Mouse (Mus musculus) MEL (cell line): ENCODE data around the gene Katnb1. TPM values are rescaled to one million over a fixed set of nuclear protein-coding genes. Genes with fewer than 3 reads are reported as not detected.

Source experiments
- DNase-seq: peaks from one replicate; pipeline ENCODE4 v3.0.0; 2011; ENCODE audit warnings: low read depth, low spot score
- H3K27ac ChIP-seq: 2 replicates; pipeline ENCODE4 v1.5.1; 2012; ENCODE audit warnings: low read depth, mild to moderate bottlenecking, control low read depth, low read length, moderate library complexity; ENCODE audit not compliant: control insufficient read depth
- H3K27me3 ChIP-seq, 2 experiments: fragments of 150-350 bp in 1 of 2; sonication (generic) in 1 of 2; 2 replicates each; pipeline ENCODE4 v1.6.1; 2012; ENCODE audit warnings: low read length in 2 of 2, mild to moderate bottlenecking in 2 of 2, improper control_type of control experiment in 1 of 2, moderate library complexity in 1 of 2; ENCODE audit not compliant: insufficient read depth in 2 of 2, control insufficient read depth in 1 of 2
- H3K36me3 ChIP-seq, 2 experiments: 2 replicates each; pipeline ENCODE4 v1.6.1; 2012 to 2014; ENCODE audit warnings: low read length in 2 of 2, improper control_type of control experiment in 1 of 2, inconsistent platforms in 1 of 2, mild to moderate bottlenecking in 1 of 2; ENCODE audit not compliant: insufficient read depth in 2 of 2, control insufficient read depth in 1 of 2
- H3K4me1 ChIP-seq, 2 experiments: fragments of 150-350 bp in 1 of 2; sonication (generic) in 1 of 2; 2 replicates each; pipeline ENCODE4 v1.6.1; 2012; ENCODE audit warnings: low read length in 2 of 2, improper control_type of control experiment in 1 of 2, mild to moderate bottlenecking in 1 of 2; ENCODE audit not compliant: insufficient read depth in 2 of 2, control insufficient read depth in 1 of 2
- H3K4me3 ChIP-seq, 2 experiments: fragments of 150-350 bp in 1 of 2; sonication (generic) in 1 of 2; 2 replicates each; pipeline ENCODE4 v1.5.1; 2012; ENCODE audit warnings: low read depth in 2 of 2, low read length in 2 of 2, mild to moderate bottlenecking in 2 of 2, moderate library complexity in 2 of 2, control low read depth in 1 of 2, improper control_type of control experiment in 1 of 2; ENCODE audit not compliant: control insufficient read depth in 1 of 2, insufficient read depth in 1 of 2
- H3K79me2 ChIP-seq: 2 replicates; pipeline ENCODE4 v1.6.1; 2012; ENCODE audit warnings: mild to moderate bottlenecking, low read length, moderate library complexity; ENCODE audit not compliant: control insufficient read depth, poor library complexity, insufficient read depth
- H3K9ac ChIP-seq: 2 replicates; pipeline ENCODE4 v1.6.1; 2012; ENCODE audit warnings: low read depth, mild to moderate bottlenecking, control low read depth, low read length, moderate library complexity; ENCODE audit not compliant: control insufficient read depth, poor library complexity, severe bottlenecking
- H3K9me3 ChIP-seq: fragments of 150-350 bp; sonication (generic); replicated peaks from 2 replicates; pipeline ENCODE4 v1.6.1; 2012; ENCODE audit warnings: mild to moderate bottlenecking, low read length, improper control_type of control experiment, moderate library complexity; ENCODE audit not compliant: insufficient read depth
- CHD1 ChIP-seq: IDR thresholded peaks from 2 replicates; pipeline ENCODE4 v1.6.1; 2012; ENCODE audit warnings: low read depth, mild to moderate bottlenecking, inconsistent platforms, low read length, improper control_type of control experiment
- CTCF ChIP-seq, 3 experiments: IDR thresholded peaks in 2 of 3; conservative IDR thresholded peaks in 1 of 3; 2 replicates each; pipeline ENCODE4 v1.5.1; 2011 to 2012; ENCODE audit warnings: low read length in 3 of 3, low read depth in 2 of 3, mild to moderate bottlenecking in 2 of 3, improper control_type of control experiment in 1 of 3, inconsistent platforms in 1 of 3, mixed read lengths in 1 of 3, moderate library complexity in 1 of 3; ENCODE audit not compliant: control insufficient read depth in 1 of 3, insufficient read depth in 1 of 3, poor library complexity in 1 of 3, severe bottlenecking in 1 of 3
- E2F4 ChIP-seq: IDR thresholded peaks from 2 replicates; pipeline ENCODE4 v1.6.1; 2011; ENCODE audit warnings: low read depth, low read length, improper control_type of control experiment, borderline replicate concordance
- GATA1 ChIP-seq: IDR thresholded peaks from 2 replicates; pipeline ENCODE4 v1.6.1; 2011; ENCODE audit warnings: low read depth, low read length, improper control_type of control experiment
- HCFC1 ChIP-seq: IDR thresholded peaks from 2 replicates; pipeline ENCODE4 v1.6.1; 2012; ENCODE audit warnings: low read depth, mild to moderate bottlenecking, inconsistent platforms, low read length, improper control_type of control experiment, moderate library complexity
- JUND ChIP-seq: IDR thresholded peaks from 2 replicates; pipeline ENCODE4 v1.6.1; 2011; ENCODE audit warnings: low read depth, mild to moderate bottlenecking, improper control_type of control experiment, low read length
- KAT2A ChIP-seq: conservative IDR thresholded peaks from 2 replicates; pipeline ENCODE4 v1.6.1; 2012; ENCODE audit warnings: low read depth, low read length, improper control_type of control experiment, inconsistent platforms
- MAFK ChIP-seq: IDR thresholded peaks from 2 replicates; pipeline ENCODE4 v1.6.1; 2011; ENCODE audit warnings: low read depth, mild to moderate bottlenecking, low read length, improper control_type of control experiment, borderline replicate concordance
- MAX ChIP-seq: IDR thresholded peaks from 2 replicates; pipeline ENCODE4 v1.6.1; 2011; ENCODE audit warnings: low read length, improper control_type of control experiment
- MYB ChIP-seq: IDR thresholded peaks from 2 replicates; pipeline ENCODE4 v1.6.1; 2011; ENCODE audit warnings: mild to moderate bottlenecking, low read depth, low read length, improper control_type of control experiment
- MYC ChIP-seq: IDR thresholded peaks from 2 replicates; pipeline ENCODE4 v1.6.1; 2011; ENCODE audit warnings: low read depth, mild to moderate bottlenecking, low read length, improper control_type of control experiment, moderate library complexity
- NELFE ChIP-seq: IDR thresholded peaks from 2 replicates; pipeline ENCODE4 v1.6.1; 2011; ENCODE audit warnings: low read depth, low read length, improper control_type of control experiment
- POLR2AphosphoS2 ChIP-seq: IDR thresholded peaks from 2 replicates; pipeline ENCODE4 v1.6.1; 2011; ENCODE audit warnings: low read length, improper control_type of control experiment
- RAD21 ChIP-seq: IDR thresholded peaks from 2 replicates; pipeline ENCODE4 v1.6.1; 2011; ENCODE audit warnings: mild to moderate bottlenecking, low read depth, low read length, improper control_type of control experiment
- SIN3A ChIP-seq: IDR thresholded peaks from 2 replicates; pipeline ENCODE4 v1.6.1; 2012; ENCODE audit warnings: low read length, improper control_type of control experiment, inconsistent platforms
- SMC3 ChIP-seq: IDR thresholded peaks from 2 replicates; pipeline ENCODE4 v1.6.1; 2011; ENCODE audit warnings: low read depth, low read length, improper control_type of control experiment
- USF1 ChIP-seq: IDR thresholded peaks from 2 replicates; pipeline ENCODE4 v1.6.1; 2014; ENCODE audit warnings: low read depth, mild to moderate bottlenecking, inconsistent platforms, low read length, improper control_type of control experiment, moderate library complexity
- ZC3H11A ChIP-seq: IDR thresholded peaks from 2 replicates; pipeline ENCODE4 v1.6.1; 2012; ENCODE audit warnings: low read depth, mild to moderate bottlenecking, inconsistent platforms, low read length, improper control_type of control experiment
- ZMIZ1 ChIP-seq: IDR thresholded peaks from 2 replicates; pipeline ENCODE4 v1.6.1; 2012; ENCODE audit warnings: low read depth, mild to moderate bottlenecking, inconsistent platforms, low read length, improper control_type of control experiment, moderate library complexity
- polyA plus RNA-seq, 2 experiments: library from polyadenylated mRNA; stranded (reverse) in 1 of 2; unstranded in 1 of 2; fragments of >175 nt in 1 of 2; fragments of >200 nt in 1 of 2; gene quantifications; 2 replicates each; pipeline versions ENCODE4 v1.2.1 to v1.2.4; 2012; ENCODE audit warnings: low replicate concordance in 2 of 2, low read depth in 1 of 2; ENCODE audit not compliant: insufficient read length in 2 of 2, insufficient read depth in 1 of 2, missing spikeins in 1 of 2
- total RNA-seq: library from RNA; depleted of rRNA; stranded (reverse); fragments of 300-350 nt; gene quantifications from 2 replicates; pipeline ENCODE4 v1.2.3, GENCODE M21; 2012

The Katnb1 gene
- total and polyA plus RNA-seq, 3 experiments = 13.6 to 23.8 TPM; not detected in 1

- no peak overlapping the region for H3K27ac ChIP-seq
- no peak overlapping the region for H3K9ac ChIP-seq
- TF ChIP-seq POLR2AphosphoS2 (no peak), MYB (no peak), USF1 (no peak), MAFK (no peak), CHD1 (no peak), ZMIZ1 (no peak), GATA1 (no peak), SIN3A (no peak), RAD21 (no peak), E2F4 (no peak), JUND (no peak), NELFE (no peak), MAX (no peak), HCFC1 (no peak)
- H3K36me3 ChIP-seq = no peaks in the 10 kb centered on the region
- H3K79me2 ChIP-seq = no peaks in the 10 kb centered on the region
- no peaks in the 10 kb centered on the region for H3K27me3 ChIP-seq
- no peaks in the 10 kb centered on the region for H3K4me1 ChIP-seq
- no peak for DNase-seq
- no peak overlapping the region for H3K4me3 ChIP-seq
- H3K9me3 ChIP-seq = no peaks in the 10 kb centered on the region
Measured at GRCm38 (mm10) chr8:95113108-95113507, 32.1 kb downstream of the Katnb1 start.

- peak; percentile 53 for DNase-seq
- Histone ChIP-seq H3K9me3 (no peaks in the 10 kb centered on the region), H3K79me2 (no peaks in the 10 kb centered on the region), H3K27ac (no peak overlapping the region), H3K4me3 (no peak overlapping the region), H3K9ac (no peak overlapping the region), H3K36me3 (no peaks in the 10 kb centered on the region), H3K4me1 (no peaks in the 10 kb centered on the region), H3K27me3 (no peaks in the 10 kb centered on the region)
- TF ChIP-seq ZC3H11A (peak; percentile 52), SMC3 (peak; percentile 84), KAT2A (no peak), RAD21 (peak; percentile 53), CTCF (IDR thresholded peaks at IDR 0.05 in 2 of 3, conservative IDR thresholded peaks at IDR 0.05 in 1 of 3; ENCODE audit: control insufficient read depth in 1 of 3, insufficient read depth in 1 of 3, low read depth in 2 of 3, low read length in 3 of 3, poor library complexity in 1 of 3, severe bottlenecking in 1 of 3) (peak; percentile 52 to 73 (median 54)), MAX (peak; percentile 43; the same call in 1 of the 2 replicates), MYC (peak; percentile 90), SIN3A (no peak)
Measured at GRCm38 (mm10) chr8:95113750-95114149, 32.8 kb downstream of the Katnb1 start.
